Mouse (Mus musculus): ENCODE data around the gene Erc2.

Gene Erc2

DNA sequence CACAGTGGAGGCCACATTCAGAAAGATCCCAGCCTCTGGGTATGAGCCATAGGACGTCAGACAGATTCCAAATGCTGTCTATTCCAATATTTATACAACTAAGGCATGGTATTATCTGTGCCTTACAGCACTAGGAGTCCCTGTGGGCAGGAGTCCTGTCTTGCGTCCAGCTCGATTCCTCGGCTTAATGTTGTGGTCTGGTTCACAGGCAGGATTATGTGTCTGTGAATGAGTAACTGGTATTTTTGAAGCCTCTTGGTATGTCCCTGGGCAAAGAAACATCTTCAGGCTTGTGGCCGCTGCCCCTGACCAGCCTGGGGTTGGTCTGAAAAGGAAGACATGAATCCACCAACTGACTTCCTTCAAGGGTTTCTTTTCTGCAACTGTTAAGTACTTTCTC lies 153.1 kb downstream of the Erc2 start:
- DNase-seq (ENCODE audit: low read depth, low spot score), result no peak

DNA sequence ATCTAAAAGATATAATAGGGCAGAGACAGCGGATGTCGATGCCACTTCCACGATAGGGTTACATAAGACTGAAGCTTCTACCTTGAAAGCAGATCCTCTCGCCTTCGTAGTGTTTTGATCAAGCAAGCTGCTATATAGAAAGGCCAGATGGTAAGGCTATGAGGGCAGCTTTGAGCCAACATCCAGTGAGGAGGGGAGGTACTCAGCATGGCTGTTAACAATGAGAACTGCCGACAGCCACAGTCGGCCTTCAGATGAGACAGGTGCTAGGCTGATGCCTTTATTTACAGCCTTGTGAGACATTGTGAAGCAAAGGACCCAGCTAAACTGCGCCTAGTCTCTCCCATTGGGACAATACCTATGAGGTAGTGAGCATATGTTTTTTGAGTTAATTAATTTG lies 156.3 kb downstream of the Erc2 start:
- DNase-seq (ENCODE audit: low read depth, low spot score), result peak; percentile 89

DNA sequence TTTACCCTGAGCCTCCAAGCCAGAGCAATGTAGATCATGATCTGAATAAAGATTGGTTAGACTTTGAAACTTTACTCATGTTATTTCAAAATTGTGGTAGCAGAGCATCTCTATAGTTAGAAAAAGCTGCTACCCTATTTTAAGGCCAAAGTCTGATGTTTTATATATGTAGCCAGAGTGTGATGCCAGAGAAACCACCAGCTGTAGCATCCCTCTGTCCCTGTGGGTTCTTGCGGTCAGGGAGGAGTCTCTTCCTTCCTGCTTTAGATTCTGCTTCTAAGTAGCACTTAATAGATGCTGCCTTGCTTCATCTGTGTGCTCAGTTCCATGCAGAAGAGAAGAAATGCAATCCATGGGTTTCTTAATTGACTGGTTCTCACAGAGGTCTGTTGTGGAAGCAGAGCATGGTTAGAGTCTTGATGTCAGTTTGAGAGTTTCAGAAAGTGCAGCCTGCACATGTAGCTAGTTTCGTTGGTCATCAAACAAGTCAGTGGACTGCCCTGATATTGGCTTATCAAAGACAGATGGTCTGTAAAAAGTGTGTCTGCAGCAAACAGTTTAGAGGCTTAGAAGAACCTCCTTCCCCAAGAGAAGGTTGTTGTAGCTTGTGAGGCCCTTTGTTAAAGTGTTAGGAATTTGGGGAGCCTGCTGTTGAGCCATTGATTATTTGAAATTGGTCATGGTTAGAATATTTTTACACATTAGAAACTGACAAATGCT lies 156.9 kb downstream of the Erc2 start:
- peak; percentile 57 for DNase-seq (ENCODE audit: low read depth, low spot score)

DNA sequence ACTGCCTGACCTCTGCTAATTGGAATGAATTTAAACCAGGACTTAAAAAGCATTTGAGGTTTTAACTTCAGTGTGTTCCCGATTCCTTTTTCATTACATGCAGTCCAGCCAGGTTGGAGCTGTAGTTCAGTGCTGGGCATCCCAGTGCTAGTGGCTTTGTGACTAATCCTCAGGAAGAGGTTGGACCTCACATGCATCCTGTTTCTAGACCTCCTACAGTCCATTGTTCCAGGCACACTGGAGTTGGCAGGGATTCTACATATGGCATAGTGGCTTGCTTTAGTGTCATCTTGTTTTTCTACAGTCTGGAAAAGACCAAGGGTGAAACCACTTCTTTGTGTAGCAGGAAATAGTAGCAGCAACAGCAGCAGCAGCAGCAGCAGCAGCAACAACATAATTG lies 159.0 kb downstream of the Erc2 start:
- DNase-seq (ENCODE audit: low read depth, low spot score), result peak; percentile 76

DNA sequence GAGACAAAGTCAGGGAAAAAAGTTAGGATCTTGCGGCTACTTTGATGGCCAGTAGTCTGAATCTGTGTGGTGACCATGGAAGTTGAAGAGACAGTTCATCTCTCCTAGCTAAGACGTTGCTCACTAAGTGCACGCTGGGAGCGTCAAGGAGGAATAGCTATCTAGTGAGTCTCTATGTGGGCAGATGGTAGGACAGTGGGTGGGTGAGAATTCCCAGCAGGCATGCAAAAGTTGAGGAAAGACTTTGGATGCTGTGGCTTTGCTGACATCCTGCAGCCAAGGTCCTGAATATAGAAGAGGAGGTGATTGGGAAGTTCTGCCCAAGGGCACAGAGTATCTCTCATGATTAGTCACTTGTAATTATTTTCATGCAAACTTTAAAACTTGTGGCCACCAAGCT lies 162.6 kb downstream of the Erc2 start:
- DNase-seq (ENCODE audit: low read depth, low spot score), result peak; percentile 37

DNA sequence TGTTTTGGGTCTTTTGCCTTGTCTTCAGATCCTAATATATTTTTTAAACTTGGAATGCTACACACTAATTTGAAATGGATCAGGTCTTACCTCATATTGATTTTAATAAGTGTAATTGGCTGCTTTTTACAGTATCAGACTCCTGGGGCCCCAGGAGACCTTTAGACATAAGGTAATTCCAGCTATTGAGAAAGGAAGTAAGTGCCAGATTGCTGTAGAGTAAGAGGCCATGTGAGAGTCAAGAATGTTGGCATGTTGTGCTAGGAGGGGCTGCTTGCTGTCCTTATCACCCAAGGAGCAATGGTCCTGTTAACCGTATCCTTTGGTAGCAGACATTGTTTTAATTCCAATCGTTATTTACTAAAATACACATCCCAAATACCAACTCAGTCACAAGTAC lies 163.3 kb downstream of the Erc2 start:
- DNase-seq (ENCODE audit: low read depth, low spot score), result no peak

DNA sequence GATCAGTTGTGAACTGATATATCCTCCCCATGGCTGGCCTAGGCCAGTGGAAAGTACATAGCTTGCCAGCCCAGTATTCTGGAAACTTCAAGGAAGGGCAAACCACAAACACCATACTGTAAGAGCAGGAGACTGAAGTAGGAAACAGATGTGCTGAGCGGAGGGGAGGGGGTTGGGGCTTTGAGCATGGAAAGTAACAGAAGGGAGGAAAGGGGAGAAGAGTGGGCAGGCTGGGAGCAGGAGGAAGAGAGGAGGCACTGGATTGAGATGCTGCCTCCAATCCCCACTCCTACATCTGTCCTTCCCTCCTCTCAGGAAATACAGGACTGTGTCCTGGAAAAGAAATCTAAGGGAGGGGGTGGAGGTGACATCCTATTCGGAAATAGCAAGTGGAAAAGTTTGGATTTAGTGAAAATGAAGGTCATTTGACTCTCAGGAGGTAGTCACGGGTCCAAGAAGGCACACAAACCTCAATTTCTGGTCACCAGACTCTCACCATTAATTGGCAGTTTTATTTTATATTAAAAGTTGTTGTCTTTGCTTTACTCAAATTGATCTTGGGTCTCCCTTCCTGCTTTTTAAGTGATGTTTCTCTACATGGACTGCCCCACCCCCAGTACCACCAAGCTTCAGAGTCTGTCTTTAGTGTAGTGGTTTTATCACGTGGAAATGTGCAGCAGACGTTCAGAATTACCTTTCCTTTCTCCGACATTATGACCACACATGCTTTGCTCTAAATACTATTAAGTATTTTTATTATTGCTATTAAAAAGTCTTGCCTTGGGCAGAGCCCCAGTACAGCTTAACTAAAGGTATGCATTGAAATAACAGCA lies 167.1 kb downstream of the Erc2 start:
- peak; percentile 65 for DNase-seq (ENCODE audit: low read depth, low spot score)

DNA sequence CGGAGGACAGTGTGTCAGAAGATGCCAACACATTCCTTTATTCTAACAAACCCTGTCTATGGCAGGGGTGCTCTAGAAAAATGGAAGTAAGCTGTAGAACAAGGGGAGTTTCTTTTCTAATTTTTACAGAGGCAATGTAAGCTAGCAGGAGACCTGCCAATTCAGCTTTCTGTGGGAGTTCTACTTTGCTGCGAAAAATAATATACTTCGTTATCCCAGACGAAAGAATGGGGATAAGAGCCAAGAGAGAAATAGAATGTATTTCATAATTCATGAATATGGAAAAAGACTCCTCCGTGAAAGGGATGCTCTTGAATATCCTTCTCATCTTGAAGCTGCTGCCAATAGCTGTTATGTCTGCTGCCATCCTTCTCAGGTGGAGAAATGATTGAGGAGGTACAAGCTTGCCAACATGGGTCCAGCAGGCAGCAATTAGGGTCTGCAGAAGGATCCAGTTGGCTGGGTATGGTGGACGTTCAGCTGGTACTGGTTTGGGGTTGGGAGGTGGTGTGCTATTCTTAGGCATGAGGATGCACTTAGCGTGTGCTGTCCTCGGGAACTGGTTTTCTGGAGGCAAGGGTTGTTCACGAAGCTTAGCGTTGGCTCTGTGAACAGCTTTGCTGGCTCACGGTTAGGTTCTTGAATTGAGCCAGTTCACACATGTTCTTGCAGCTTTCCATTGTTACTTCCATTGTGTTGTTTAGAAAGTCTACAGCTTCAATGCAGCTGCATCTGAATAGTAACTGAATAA lies 176.1 kb downstream of the Erc2 start:
- peak; percentile 87 for DNase-seq (ENCODE audit: low read depth, low spot score)

DNA sequence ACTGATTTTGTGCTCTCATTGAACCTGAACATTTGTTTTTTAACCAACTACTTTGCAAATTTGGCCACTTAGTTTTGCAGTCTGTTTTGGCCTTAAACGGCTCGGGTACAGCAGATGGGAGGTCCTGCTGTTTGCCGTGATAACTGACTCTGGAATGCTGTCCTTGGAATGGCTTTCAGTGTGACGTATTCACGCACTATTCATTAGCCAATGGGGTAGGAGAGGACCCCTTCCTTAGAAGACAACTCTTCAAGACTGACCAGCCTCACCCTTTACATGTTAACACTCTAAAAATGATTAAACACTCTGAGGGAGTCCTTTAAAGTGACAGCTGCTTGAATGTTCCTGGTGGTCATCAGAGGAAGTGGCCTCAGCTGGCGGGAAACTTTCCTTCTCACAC lies 178.5 kb downstream of the Erc2 start:
- peak; percentile 28 for DNase-seq (ENCODE audit: low read depth, low spot score)

DNA sequence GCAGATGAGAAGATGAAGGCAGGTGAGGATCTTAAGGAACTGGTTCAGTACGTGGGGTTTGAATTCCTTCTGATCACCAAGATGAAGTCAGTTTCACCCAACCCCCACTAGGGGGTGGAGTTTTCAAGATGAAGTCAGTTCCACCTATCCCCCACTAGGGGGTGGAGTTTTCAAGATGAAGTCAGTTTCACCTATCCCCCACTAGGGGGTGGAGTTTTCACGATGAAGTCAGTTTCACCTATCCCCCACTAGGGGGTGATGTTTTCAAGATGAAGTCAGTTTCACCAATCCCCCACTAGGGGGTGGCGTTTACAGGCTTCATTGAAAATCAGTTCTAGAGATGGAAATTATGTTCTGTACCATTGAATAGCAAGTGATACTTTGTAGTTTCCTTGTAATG lies 181.7 kb downstream of the Erc2 start:
- peak; percentile 61 for DNase-seq (ENCODE audit: low read depth, low spot score)

DNA sequence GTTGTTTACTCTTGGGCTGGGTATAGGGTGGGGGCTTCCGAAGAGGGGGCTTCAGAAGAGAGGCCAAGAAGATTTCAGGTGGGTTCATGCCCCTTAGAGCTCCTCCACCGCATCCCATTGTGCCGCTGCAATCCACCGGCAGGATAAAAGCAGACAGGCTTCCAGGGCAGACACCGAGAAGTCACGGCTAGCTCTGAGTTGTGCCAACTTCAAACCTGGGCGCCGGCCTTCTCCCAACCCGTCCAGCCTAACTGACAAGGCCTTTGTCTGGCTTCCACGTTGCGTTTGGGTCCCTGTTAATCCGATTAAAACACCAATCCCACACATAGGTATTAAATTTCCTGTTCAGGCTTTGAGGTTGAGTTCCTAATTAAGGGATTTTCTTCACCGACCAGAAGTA lies 182.8 kb downstream of the Erc2 start:
- no peak for DNase-seq (ENCODE audit: low read depth, low spot score)

DNA sequence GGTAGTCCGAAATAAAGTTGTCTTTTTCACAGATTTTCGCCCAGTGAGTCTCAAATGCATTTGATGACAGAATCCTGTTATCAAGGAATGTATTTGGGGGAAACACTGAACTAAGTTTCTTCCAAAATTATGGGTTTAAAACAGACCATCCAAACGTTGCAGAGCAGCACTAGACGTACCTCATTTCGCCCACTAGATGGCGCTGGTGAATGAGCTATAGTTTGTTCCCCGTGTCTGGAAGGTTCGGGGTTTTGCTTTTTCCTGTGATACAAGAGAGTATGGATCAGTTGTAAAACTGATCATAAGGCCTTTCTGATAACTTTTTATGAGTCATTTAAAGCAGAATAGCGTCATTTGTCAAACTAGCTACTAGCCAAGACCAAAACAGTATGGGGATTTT lies 185.9 kb downstream of the Erc2 start:
- DNase-seq (ENCODE audit: low read depth, low spot score), result peak; percentile 81

DNA sequence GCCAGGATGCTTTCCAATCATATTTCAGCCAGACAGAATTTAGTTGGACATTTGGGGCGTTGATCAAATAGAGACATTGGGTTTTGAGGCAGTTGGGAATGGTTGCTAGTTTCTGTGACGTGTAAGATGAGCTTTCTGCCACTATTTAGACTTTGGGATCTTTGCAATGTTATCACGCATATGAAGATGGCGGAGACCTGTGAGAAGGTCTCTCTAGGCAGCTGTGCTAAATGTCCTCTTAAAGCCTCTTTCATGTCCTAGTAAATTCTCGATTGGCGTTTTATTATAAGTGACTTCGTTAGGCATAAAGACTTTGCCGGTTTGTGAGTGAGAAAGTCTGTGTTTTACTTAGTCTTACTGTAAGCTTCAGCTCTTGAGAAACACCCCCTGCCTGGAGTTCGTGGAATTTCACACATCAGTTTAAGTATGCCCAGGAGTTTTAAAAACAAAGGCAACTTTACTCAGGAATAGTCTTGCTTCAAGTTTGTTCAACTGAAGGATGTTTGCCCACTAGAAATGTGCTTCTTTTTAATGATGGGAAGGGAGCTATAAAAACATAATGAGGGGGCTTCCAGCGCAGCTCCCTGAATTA lies 186.4 kb downstream of the Erc2 start:
- no peak for DNase-seq (ENCODE audit: low read depth, low spot score)

DNA sequence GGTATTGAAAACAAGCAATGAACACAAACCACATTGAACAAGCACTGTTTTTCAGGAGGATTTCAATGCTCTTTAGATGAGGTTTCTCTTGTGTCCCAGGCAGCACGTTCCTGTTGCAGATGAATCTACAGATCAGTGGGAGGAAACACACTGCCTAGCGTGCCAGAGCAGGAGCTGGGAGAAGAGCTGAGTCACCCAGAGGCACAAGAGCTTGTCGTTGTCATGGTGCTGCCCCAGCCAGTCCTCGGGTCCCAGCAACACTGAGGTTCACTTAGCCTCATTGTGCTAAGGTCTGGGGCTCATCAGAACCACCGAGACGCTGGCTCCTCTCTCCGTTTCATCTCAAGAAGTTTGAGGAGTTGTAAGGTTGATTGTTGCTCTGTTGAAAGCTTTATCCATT lies 188.6 kb downstream of the Erc2 start:
- peak; percentile 94 for DNase-seq (ENCODE audit: low read depth, low spot score)

DNA sequence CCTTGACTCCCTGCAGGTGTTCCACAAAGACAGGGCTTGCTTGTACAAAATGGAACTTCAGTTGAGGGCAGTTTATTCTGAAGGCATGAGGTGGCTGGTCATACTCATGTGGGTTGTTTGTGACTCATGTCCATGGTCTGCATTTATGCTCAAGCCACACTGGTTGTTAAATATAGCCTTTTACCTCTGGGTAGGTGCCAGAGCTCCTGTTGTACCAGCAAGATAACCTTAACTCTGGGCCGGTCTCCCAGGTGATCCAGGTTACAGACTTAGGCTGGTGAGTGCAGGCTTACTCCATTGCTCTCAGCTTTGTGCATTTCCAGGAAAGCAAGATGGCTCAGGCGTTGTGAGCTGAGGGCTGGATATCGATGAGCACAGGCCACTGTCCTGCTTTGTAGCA lies 189.4 kb downstream of the Erc2 start:
- DNase-seq (ENCODE audit: low read depth, low spot score), result no peak

DNA sequence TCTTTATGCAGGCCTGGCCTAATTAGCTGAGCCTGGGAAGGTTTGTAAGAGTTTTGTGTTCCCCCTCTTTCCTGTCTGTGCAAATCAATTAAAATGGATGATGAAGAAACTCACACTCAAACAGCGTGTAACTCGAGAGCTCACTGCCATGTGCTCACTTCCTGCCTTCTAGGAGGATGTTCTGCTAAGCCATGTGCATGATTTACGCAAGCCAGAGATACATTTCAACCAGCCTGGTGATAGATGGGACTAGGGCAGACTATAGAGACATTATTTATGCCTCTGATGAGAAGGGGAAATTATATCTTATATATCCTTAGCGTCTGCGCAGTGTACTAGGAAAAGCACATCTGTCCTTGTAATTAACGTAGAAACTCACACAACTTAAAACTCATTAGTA lies 193.5 kb downstream of the Erc2 start:
- no peak for DNase-seq (ENCODE audit: low read depth, low spot score)

DNA sequence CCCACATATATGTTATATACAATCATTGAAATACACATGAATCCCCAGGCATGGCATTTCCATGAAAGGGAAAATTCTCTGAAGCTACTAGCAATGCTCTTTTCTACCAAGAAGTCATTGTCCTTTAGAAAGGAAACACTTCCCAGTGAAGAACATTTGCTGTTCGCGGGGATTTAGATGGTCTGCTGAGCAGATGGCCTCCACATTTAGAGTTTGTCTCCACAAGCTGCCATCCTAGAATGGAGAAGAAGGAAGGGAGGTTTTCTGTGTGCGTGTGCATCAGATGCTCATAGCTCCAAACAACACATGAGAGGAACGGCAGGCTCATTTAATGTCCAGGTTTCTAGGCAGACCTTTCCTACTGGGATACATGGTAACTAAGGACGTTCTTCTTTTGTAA lies 196.8 kb downstream of the Erc2 start:
- DNase-seq (ENCODE audit: low read depth, low spot score), result peak; percentile 80

DNA sequence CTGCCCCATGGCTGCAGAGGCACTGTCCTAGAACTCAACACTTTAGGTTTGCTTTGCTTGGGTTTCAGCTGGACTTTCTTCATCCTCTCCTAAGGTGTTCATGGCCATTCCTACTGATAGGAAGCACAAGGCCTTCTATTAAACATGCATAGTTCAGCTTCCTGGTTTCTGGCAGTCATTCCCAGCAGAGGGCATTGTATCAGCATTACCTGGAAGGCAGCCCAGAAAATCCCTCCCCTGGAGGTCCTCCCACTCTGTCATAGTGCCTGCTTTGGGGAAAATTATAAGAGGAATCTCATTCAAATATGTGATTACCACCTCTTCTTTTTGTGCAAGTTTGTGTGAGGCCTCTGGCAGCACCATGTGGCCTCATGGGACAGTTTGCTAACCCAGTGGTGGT lies 199.6 kb downstream of the Erc2 start:
- peak; percentile 79 for DNase-seq (ENCODE audit: low read depth, low spot score)

DNA sequence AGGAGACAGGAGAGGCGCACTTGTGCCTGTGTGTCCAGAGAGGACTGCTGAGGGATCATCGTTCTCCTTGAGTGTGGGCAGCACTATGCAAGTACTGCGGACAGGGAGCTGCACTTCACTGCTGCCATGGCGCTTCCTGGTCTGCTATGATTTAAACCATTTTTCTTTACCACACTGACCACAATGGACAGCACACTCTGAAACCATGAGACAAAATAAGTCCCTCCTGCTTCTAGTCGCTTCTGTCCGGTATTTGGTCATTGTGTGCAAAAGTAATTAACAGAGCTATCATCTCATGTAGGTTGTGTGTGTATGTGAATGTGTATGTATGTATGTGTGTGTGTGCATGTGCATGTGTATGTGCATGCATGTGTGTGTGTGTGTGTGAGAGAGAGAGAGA lies 200.3 kb downstream of the Erc2 start:
- no peak for DNase-seq (ENCODE audit: low read depth, low spot score)

DNA sequence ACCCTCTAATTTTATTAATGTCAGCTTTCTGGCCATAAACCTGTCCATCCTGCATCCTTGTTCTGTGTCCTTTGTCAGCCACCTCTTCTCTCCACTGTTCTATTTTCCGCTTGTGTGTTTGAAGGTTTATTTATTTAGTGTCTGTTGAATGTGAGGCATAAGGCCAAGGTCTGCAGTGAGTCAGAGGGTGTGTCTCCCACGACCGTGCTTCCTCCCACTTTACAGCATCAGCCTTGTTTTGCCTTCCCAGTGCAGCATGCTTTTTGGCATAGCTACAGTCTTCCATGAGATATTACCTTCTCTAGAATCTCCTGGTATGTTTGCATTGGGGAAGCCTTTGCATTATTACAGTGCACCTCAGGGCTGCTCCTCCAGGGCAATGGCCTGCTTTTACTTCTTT lies 200.8 kb downstream of the Erc2 start:
- peak; percentile 72 for DNase-seq (ENCODE audit: low read depth, low spot score)

DNA sequence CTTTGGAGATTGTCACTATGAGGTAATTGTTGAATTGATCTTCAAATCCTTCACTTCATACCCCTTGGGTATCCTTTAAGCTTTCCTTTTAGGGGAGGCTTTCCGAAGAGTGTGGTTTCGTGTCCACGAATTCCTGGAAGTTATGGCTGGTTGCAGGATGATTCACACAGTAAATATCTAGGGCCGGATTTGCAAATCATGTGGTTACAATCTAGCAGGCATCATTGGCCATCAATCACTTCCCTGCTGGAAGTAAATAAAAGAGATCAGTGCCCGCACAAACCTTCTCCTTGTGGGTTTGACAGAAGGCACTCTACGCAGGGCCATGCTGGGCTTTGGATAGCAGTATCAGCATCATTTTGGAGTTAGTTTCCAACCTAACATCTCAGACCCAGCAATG lies 201.7 kb downstream of the Erc2 start:
- no peak for DNase-seq (ENCODE audit: low read depth, low spot score)

DNA sequence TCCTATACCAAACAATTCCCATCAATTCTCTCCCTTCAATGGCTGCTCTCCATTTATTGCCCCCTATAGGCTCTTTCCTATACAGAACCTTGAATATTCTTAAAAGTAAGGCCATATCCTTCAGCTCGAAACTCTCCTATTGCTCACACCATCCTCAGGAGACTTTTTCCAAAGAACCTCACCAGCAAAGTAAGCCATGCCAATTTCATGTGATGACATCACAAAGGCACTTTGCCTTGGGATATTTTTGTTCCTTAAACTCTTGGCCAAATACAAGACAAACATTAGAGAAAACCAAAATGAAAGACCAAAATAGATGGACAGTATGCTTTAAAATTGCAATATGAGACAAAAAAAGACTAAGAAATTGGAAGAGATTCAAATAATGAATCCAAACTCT lies 204.6 kb downstream of the Erc2 start:
- DNase-seq (ENCODE audit: low read depth, low spot score), result no peak
